Mouse (Mus musculus): ENCODE measurements around the gene Gm21992.

DNA sequence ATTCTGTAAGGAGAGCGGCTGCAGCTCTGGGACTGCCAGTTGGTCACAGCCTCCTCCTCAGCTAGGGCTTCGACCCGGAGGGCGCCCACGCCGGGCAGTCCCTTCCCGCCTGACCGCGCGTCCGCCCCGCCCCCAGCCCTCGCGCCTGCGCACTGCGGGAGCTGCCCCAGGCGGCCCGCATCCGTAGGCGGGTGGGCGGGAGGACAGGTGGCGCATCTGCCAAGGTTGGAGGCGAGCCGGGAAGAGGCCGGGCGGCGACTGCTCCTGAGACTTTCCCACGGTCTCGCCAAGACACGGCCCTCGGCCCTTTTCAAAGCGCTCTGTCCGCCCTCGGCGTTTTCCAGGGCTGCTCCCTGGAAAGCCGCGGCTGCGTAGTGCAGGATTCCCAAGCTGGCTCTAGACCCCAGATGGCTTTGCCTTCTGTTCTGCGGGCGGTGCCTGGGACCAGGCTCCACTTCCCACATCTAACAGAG lies 113.2 kb downstream of the Gm21992 start, which contains the start of gene Gm960:
- no peak for TF ChIP-seq CTCF (IDR thresholded peaks at IDR 0.05; ENCODE audit: low read depth, low read length)
- TF ChIP-seq GATA1 (IDR thresholded peaks at IDR 0.05; ENCODE audit: borderline replicate concordance, low read length), result no peak
- no peak for TF ChIP-seq POLR2AphosphoS5 (IDR thresholded peaks at IDR 0.05; ENCODE audit: insufficient replicate concordance, low read depth, low read length)
